Comparison of ENCODE assay signal across 8 mouse cellular contexts in genomic region chr10:67003743-67004526, GRCm38 (mm10).
DNase-seq lines count a peak whose midpoint lies in the region; ATAC-seq and TF ChIP-seq lines count a peak whose summit lies in the region.

No protein-coding gene starts in this region.

- peak; percentile 77 for ATAC-seq in hindbrain, embryonic 14.5 days (ENCODE audit: low FRiP score)
- ATAC-seq in megakaryocyte-erythroid progenitor cell, adult 5-6 weeks (replicated peaks; ENCODE audit: low FRiP score, low TSS enrichment, poor library complexity, severe bottlenecking): peak; percentile 67
- no peak for ATAC-seq in erythroid progenitor cell, adult 5-6 weeks (replicated peaks; ENCODE audit: low FRiP score, poor library complexity, severe bottlenecking)

- TF ChIP-seq POLR2A in cerebellum, adult 2 months (IDR thresholded peaks at IDR 0.05; ENCODE audit: borderline replicate concordance, insufficient read depth, low read length): no peak

- H3K4me2 ChIP-seq in hindbrain, embryonic 14.5 days (replicated peaks): peak overlapping the region; percentile 67

- no peak for TF ChIP-seq CTCF in cerebellum, adult 2 months (IDR thresholded peaks at IDR 0.05; ENCODE audit: borderline replicate concordance, insufficient read depth, low read depth, low read length)
- no peak for TF ChIP-seq CTCF in gastrocnemius, adult 2 months (IDR thresholded peaks at IDR 0.05)

- no peak overlapping the region for H3K27ac ChIP-seq in cerebellum, adult 2 months (ENCODE audit: insufficient read depth, low read length)
- peak overlapping the region; percentile 81 for H3K27ac ChIP-seq in gastrocnemius, adult 2 months
- H3K27ac ChIP-seq in hindbrain, embryonic 14.5 days: peak overlapping the region; percentile 78

- no peaks in the 10 kb centered on the region for H3K27me3 ChIP-seq in cerebellum, adult 2 months (ENCODE audit: control insufficient read depth, insufficient read depth, low read length)
- no peaks in the 10 kb centered on the region for H3K27me3 ChIP-seq in hindbrain, embryonic 14.5 days (ENCODE audit: control insufficient read depth, insufficient read depth, low read length)

- H3K4me3 ChIP-seq in cerebellum, adult 2 months (replicated peaks; ENCODE audit: insufficient read depth, low read depth, low read length): peak overlapping the region; percentile 33
- H3K4me3 ChIP-seq in gastrocnemius, adult 2 months: peak overlapping the region; percentile 72
- peak overlapping the region; percentile 11 for H3K4me3 ChIP-seq in hindbrain, embryonic 14.5 days (replicated peaks; ENCODE audit: low read length)

- H3K4me1 ChIP-seq in cerebellum, adult 2 months (ENCODE audit: control insufficient read depth, insufficient read depth, low read length): peaks cover 9% of the 10 kb centered on the region; the same call in 1 of the 2 replicates
- peaks cover 28% of the 10 kb centered on the region for H3K4me1 ChIP-seq in hindbrain, embryonic 14.5 days (replicated peaks; ENCODE audit: control insufficient read depth, insufficient read depth, low read length)

- no peaks in the 10 kb centered on the region for H3K36me3 ChIP-seq in hindbrain, embryonic 14.5 days (replicated peaks; ENCODE audit: control insufficient read depth, insufficient read depth)

- DNase-seq in T-cell, adult 2 months (ENCODE audit: low spot score): peak; percentile 32
- DNase-seq in cerebellum, adult 2 months: peak; percentile 37 to 57
- DNase-seq in gastrocnemius, adult 2 months: peak; percentile 52
- peak; percentile 74 for DNase-seq in hindbrain, embryonic 14.5 days (ENCODE audit: low spot score)
- DNase-seq in left cerebral cortex, postnatal 4 days: peak; percentile 85
- peak; percentile 30 for DNase-seq in right cerebral cortex, postnatal 25 days

- H3K9ac ChIP-seq in hindbrain, embryonic 14.5 days: peak overlapping the region; percentile 53

- no peaks in the 10 kb centered on the region for H3K9me3 ChIP-seq in hindbrain, embryonic 14.5 days (ENCODE audit: control insufficient read depth, low read length)

- 20% methylated on average over 22 of the region's 22 CpGs for WGBS in cerebellum, adult 2 months
- 1% methylated on average over 22 of the region's 22 CpGs for whole genome bisulfite sequencing in hindbrain, embryonic 14.5 days

- intact Hi-C loops in gastrocnemius, adult 2 months (cut with DNase I): loop anchor here (5.0 kb wide), 3 partner anchors 48 to 93 kb away; partner anchors contain the start of genes Jmjd1c and Reep3
- intact Hi-C loops in left cerebral cortex, postnatal 4 days (cut with DNase I): loop anchor here (5.0 to 10.0 kb wide), 2 partner anchors 91 to 92 kb away; partner anchors contain the start of genes Jmjd1c and Reep3

Comparison
In these comparisons a context has a peak if more than half of its experiments do, and no peak if none do; other contexts are left out.
1. DNase-seq: peak in every context shown above with its lines; median percentile 85 in left cerebral cortex, postnatal 4 days; 74 in hindbrain, embryonic 14.5 days; 52 in gastrocnemius, adult 2 months; 47 in cerebellum, adult 2 months; 32 in T-cell, adult 2 months; 30 in right cerebral cortex, postnatal 25 days.
2. H3K4me3 ChIP-seq: peak in every context shown above with its lines; median percentile 72 in gastrocnemius, adult 2 months; 33 in cerebellum, adult 2 months; 11 in hindbrain, embryonic 14.5 days.